Mouse (Mus musculus): Measurements from ENCODE around the gene Polr3k.

GRCm38 (mm10) chr2:181837372-181838292, 26.5 kb upstream of the Polr3k start, which contains the start of gene Pcmtd2:
- TF ChIP-seq CTCF (IDR thresholded peaks at IDR 0.05; ENCODE audit: low read depth) (no peak), EP300 (IDR thresholded peaks at IDR 0.05; ENCODE audit: low read depth) (no peak)

Measured in heart, postnatal 0 days (tissue).